Mouse (Mus musculus): ENCODE measurements around the gene Vsig1. TPM values are rescaled to one million over a fixed set of nuclear protein-coding genes. Genes with fewer than 3 reads are reported as not detected.
A peak's percentile ranks its signal among the peaks of the same experiment; 100 is the strongest.

Vsig1 gene
- not detected for total RNA-seq (2021)

DNA sequence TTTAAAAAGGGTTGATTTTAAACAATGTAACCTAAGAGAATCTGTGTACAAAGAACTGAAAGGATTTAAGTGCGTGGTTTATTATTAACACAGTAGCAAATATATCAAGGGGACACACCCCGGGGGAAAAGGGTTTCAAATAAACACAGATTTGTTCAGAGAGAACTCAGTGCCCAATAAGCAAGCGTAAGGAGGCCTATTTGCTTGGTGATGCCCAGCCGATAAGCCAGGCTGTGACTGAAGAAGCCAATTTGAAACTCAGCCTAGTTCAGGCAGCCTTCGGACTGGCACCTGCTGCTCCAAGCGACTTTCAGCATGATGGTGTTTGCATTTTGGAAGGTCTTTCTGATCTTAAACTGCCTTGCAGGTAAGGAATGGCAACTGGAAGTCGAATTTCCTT, at the start of gene Vsig1:
Gene Vsig1 (plus strand): TSS at position 249 of the 400 bp plus-strand sequence.
- DNase-seq (ENCODE audit: low spot score in 2 of 2), result no peak
- intact Hi-C loops (cut with DNase I), result no loop called here

DNA sequence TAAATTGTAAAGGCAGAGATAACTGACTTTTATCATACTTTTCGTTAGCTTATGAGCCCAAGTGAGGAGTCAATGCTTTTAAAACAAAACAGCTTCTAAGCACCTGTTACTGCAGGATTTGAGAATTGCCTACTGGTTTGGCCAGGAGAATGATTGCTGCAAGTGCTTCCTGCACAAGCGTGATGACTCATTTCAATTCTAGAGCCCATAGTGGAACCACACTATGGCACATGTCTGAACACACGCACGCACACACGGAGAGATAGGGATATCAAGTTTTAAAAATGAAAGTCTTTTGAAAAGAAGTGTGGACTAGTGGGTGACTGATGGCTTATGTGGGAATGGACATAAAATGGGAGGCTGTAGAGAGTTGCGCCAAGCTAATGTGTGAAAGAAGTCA, 44.6 kb upstream of the Vsig1 start:
- intact Hi-C loops (cut with DNase I), result no loop called here
- no peak for DNase-seq (ENCODE audit: low spot score in 2 of 2)

DNA sequence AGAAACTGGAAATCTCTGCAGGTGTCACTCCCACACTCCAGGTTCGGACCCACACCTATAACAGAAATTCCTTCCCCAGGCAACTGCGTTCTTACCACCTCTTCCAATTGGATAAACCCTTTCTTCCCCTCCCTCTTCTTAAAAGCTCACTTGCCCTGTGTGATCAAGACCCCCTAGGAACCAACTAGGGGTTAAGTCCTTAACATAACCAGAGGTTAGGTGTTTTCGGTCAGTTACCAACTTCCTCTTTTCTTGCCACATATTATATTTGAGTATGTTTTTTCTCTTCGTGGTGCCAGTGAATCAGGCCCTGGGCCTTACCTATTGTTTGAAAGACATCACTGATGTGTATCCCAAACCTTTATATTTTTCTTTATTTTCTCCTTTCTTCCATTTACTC, 44.0 kb upstream of the Vsig1 start:
- intact Hi-C loops (cut with DNase I), result no loop called here
- no peak for DNase-seq (ENCODE audit: low spot score in 2 of 2)

DNA sequence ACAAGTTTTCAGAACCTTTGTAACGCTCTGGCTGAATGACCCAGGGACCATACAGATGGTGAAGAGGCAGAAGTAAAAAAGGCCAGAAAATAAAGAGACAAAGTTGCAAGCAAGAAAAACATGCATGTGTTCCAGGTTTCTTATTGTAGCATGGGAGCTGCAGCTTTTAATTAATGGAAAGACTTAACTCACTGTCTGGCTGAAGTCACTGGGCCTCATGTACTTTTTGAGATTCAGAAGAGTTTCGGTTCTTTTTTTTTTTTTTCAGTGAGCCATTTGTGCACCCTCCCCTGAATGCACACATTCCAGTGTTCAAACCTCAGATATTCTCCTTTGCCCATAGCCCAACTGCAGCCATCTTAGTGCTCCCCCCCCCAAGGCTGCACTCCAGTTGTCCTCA, 20.2 kb upstream of the Vsig1 start:
- intact Hi-C loops (cut with DNase I), result no loop called here
- no peak for DNase-seq (ENCODE audit: low spot score in 2 of 2)

DNA sequence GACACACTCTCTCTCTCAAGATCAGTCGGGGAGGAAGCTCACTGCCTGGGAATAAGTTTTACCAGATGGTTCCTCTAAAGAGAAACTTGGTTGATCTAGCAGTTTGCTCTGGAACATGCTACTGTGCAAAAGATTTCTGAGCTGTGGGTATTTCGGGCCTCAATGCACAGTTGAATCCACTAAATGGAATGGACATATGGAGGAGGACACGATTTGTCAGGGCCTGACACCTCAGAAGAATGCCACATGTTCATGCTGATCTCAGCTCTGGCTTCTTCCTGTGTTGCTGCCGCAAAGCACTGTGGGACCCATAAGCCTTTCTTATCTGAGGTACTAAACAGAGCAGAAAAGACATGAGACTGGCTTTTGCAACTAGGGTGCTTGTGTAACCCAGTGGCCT, 15.6 kb upstream of the Vsig1 start:
- intact Hi-C loops (cut with DNase I), result no loop called here
- DNase-seq (ENCODE audit: low spot score in 2 of 2), result peak in 1 of 2 experiments; percentile 57

DNA sequence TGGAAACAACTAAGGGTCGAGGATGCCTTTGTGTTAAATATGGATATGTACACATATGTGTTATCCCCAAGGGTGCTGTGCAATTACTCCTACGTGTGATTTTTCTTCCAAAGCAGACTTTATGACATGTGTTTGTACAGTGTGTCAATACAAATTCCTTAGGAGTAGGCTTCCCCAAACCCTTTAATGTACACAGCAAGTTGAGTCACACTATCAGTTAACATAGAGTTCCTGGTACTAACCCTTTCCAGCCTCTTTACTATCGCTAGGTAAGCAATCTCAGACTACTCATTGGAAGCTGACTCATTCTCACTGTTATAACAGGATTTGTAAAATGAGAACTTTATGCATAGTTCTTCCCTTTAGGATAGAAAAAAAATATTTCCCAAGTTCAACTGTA, 3.9 kb upstream of the Vsig1 start:
- intact Hi-C loops (cut with DNase I), result no loop called here
- no peak for DNase-seq (ENCODE audit: low spot score in 2 of 2)

DNA sequence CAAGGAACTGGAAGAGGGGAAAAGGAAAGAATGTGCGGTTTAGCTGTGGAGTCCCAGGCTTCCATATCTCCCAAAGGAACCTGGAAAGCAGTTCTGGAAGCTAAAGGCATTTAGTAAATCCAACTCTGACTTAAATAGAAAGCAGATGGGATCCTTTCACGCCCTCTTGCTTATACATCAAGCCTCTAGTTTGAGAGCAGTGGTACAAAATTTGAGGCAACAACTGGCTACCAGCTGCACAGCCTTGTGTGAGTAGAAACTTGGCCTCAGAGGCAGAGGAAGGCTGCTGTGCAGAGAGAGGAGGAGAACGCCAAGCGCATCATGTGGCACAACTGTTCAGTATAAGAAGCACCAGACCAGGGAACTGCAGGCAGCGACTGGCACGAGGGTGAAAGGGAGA, 13.9 kb downstream of the Vsig1 start:
- intact Hi-C loops (cut with DNase I), result no loop called here
- DNase-seq (ENCODE audit: low spot score in 2 of 2), result peak in 1 of 2 experiments; percentile 37

DNA sequence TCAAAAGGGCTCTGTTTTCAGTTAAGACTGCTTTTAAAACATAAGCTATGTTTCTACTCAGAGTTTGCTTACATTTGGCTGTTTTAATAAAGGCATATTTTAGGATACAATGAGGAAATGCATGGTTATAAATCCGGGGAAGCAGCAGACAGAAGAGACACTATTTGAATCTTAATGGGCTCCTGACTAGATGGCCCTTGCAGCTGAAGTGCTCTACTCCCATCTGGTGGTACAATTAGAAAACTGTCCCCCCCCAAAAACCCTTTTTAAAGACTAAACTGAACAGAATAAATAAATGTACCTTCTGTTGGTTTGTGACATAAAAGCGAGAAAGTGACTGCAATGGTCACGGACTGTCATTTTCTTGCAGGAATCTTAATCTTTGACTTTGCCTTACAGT, 24.7 kb downstream of the Vsig1 start:
- intact Hi-C loops (cut with DNase I), result loop anchor here (5.0 kb wide), 1 partner anchor 440 kb away; no protein-coding TSS in a partner anchor
- DNase-seq (ENCODE audit: low spot score in 2 of 2), result peak in 1 of 2 experiments; percentile 32

DNA sequence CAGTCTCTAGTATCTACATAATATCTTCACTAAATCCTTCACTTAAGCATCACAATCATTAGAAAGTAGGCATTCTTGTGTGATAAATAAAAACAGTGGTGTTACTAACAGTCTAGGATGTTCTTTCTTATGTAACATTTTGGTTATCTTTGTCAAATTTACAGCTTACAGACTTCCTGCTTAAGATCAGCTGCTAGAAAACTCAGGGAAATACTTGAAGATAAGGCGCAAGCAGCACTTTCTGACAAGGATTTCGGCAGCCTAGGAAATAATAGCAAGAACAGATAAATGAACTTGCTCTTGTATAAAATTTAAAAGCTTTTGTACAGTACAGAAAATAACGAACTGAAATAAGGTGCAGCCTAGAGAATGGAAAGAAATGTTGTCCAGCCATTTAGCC, 25.9 kb downstream of the Vsig1 start:
- no peak for DNase-seq (ENCODE audit: low spot score in 2 of 2)
- intact Hi-C loops (cut with DNase I), result loop anchor here (5.0 kb wide), 1 partner anchor 441 kb away; no protein-coding TSS in a partner anchor

DNA sequence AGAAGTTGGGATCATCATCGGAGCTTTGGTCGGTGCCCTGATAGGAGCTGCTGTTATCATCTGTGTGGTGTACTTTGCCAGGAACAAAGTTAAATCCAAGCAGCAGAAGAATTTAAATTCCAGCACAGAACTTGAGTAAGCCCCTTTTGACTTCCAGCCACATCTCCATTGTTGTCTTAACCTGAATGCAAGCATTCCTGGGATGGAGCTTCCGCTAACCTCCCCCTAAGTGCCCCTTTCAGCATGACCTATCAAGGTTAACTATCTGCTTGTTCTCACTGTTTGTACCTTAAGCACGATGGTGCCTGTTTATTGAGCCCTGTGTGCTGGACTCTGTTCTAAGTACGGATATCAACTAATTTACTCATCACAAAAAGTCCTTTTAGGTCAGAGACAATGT, 28.9 kb downstream of the Vsig1 start:
- intact Hi-C loops (cut with DNase I), result no loop called here
- DNase-seq (ENCODE audit: low spot score in 2 of 2), result no peak

DNA sequence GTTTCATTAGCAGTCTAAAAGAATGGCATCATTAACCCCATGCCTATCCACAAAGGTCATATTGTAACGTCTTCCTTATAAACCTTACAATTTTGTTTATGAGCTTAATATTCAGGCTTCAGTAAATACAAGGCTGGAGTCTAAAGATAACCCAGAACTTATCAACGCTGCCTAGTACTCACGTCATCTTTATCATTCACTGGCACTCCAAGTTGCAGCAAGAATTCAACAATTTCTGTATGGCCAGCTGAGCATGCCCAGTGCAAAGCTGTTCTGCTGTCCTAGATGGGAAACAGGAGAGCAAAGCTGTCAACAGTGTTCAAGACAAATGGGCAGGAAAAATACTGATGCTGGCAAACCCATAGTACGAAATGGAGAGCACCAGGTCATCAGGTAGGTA, 46.2 kb downstream of the Vsig1 start:
- intact Hi-C loops (cut with DNase I), result no loop called here
- DNase-seq (ENCODE audit: low spot score in 2 of 2), result no peak

DNA sequence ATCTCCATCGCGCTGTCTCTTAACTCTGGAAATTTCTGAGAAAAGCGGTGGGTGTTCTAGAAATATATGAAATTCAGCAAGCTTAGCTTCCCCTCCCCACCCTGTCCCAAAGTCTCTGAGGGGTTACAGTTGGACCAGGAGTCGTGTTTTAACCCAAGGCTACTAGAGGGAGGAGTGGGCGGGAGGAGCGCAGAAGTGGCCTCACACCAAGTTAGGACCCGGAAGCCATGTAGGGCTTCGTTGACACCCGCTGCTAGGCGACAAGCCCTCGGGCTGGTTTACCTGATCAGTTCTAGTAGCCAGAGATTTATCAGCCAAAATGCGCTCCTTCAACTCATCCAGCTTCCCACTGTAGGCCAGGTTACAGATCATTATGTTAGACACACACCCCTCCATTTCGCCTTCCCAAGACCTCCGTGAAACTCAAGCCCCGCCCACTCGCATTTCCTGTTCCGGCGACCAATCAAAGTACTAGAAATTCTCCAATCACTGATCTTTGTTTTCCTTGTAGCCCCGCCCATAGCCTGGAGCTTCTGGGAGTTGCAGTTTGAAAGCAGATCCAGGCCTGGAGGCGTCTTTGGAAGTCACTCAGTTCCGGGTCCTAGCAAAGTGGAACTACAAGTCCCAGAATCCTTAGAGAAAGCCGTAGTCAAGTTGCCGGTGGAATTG, 49.0 kb downstream of the Vsig1 start, which contains the start of the genes Psmd10 and Atg4a:
Gene Psmd10 (minus strand): TSS at position 457 of the 669 bp plus-strand sequence.
Gene Atg4a (plus strand): TSS at position 636 of the 669 bp plus-strand sequence.
- intact Hi-C loops (cut with DNase I), result no loop called here
- DNase-seq (ENCODE audit: low spot score in 2 of 2), result peak; percentile 88 to 97

DNA sequence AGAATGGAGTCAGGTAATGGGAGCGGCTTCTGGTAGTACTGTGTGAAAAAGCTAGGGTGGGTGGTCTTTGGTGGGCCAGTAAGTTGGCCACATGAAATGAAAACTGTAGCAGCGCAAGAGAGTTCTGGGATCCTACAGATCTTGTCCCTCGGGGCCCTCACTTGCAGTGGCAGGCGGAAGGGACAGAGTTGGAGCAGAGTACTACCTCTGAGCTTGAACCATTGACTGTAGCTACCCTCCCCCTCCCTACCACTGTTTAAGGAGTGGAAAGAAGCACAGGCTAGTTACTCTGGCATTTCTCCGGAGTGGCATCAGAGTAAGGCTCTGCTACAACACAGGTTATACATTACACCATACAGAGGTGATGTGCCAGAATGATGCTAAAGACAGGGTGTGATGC, 49.6 kb downstream of the Vsig1 start:
- no peak for DNase-seq (ENCODE audit: low spot score in 2 of 2)

DNA sequence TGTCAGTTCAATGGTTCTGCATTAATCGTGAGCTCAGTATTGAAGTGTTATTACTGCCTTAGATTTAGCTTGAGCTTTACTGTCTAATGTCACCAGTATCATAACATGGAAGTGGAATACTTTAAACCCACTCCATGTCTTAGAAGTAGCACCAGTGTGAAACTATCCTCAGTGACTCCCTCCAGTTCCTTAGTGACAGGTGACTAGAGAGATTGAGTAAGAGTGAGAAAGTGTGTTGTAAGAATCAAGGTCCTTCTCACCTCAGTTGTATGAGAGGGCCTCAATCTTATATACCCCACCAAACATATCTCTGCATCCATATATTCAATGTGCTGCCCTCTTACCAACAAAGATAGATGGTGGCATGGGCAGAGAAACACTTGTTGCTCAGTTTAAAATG, 71.5 kb downstream of the Vsig1 start:
- intact Hi-C loops (cut with DNase I), result no loop called here
- DNase-seq (ENCODE audit: low spot score in 2 of 2), result no peak

More for the DNA sequence above, 49.6 kb downstream of the Vsig1 start:
- intact Hi-C loops (cut with DNase I), result no loop called here

DNA sequence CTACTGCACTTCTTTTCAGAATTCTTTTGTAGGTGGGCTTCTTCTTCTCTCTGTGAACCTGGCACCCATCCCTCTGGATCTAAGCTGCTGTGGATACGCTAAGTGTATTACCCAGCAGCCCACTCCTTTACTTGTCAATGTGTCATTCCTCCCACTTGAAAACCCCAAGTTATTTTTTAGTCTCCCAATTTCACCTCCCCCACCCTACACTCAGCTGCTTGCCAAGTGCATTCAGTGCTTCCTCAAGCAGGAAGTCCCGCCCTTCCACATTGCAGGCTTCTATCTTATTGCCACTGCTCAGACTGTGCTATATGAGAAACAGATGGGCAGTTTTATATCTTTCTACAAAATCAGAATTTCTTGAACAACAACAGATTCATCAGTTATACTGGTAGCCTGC, 72.1 kb downstream of the Vsig1 start:
- intact Hi-C loops (cut with DNase I), result no loop called here
- peak; percentile 30 to 81 for DNase-seq (ENCODE audit: low spot score in 2 of 2)

DNA sequence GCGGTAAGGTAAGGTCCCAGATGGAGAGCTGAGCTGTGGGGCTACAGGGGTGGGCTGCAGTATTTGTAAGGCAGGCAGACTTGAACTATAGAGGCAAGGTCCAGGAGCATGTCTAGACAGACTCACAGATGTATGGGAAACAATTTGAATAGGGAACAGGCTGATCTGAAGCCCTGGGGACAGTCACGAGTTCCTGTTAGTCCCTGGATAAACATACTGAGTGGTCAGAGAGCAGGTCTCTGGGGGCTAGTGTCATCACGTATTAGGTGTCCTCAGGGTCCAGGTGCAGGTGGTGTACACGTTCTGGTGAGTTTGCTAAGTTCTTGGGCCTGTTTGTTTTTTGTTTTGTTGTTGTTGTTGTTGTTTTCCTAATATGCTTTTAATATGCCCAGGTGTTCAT, 72.8 kb downstream of the Vsig1 start:
- no peak for DNase-seq (ENCODE audit: low spot score in 2 of 2)
- intact Hi-C loops (cut with DNase I), result no loop called here

DNA sequence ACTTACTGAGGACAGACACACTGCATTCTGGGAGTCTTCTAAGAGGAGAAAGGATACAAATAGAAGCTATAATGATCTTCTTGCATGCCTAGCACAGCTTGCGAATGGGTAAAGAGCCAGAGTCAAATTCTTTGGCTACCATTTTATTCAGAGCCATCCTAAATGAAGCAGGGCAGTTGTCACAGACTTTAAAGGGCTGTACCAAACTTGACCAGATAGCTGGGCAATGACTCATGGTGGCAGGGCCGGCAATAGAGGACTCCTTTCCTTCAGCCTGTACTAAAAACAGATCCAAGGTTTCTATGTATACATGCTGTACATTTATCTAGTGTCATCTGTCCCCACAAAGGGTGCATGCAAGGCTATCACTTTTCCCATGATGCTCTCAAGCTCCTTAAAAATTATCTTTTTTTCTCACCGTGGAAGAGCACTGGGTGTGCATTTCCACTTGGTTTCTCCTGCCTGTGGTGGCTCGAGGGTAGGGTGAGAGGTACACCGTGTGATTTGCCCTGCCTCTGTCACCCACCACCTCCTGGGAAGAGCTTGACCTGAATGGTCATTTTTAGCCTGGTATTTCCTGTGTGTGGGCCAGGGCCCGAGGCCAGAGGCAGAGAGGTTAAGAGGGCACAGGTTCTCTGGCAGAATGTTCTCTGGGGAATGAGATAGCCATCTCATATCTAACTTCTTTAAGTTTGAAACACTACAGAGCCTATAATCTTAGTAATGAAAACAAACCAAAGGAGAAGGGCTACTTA, 76.0 kb downstream of the Vsig1 start:
- intact Hi-C loops (cut with DNase I), result no loop called here
- no peak for DNase-seq (ENCODE audit: low spot score in 2 of 2)

DNA sequence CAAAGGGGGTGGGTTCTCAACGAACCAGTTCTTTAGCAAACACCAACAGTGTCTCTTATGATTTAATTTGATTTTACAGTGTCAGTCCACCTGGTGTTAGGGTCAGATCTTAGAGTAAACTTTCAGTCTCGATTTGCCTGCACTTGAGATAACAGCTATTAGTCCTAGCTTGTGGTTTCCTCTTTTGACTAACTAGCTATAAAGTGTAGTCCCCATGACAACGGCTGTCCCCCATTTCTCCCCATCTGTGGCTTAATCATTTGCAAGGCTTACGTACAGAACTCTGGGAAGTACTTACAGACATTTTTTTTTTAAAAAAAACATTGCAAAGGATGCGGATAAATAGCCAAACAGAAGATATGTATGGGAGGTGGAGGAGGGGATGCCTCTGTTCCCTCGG, 77.4 kb downstream of the Vsig1 start:
- DNase-seq (ENCODE audit: low spot score in 2 of 2), result no peak
- intact Hi-C loops (cut with DNase I), result no loop called here

DNA sequence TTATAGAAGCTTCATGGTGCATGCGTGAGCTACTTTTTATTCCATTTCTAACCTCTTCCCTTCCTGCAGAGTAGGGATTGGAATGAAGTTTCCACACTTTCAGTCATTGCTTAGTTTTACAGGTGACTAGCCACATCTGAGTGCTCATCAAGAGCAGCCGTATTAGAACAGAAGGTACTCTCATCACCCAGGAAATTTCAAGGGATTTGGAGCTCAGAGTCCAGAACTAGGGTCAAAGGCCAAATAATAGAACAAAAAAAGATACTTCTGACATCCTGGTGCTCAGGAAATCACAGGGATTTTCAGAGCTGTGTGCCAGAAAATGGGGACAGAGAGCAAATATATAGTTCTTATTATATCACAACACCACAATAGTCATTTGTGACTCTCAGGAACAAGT, 77.8 kb downstream of the Vsig1 start:
- intact Hi-C loops (cut with DNase I), result no loop called here
- no peak for DNase-seq (ENCODE audit: low spot score in 2 of 2)
